Mouse (Mus musculus): ENCODE results near the gene Gas2l1.

The Gas2l1 gene

DNA sequence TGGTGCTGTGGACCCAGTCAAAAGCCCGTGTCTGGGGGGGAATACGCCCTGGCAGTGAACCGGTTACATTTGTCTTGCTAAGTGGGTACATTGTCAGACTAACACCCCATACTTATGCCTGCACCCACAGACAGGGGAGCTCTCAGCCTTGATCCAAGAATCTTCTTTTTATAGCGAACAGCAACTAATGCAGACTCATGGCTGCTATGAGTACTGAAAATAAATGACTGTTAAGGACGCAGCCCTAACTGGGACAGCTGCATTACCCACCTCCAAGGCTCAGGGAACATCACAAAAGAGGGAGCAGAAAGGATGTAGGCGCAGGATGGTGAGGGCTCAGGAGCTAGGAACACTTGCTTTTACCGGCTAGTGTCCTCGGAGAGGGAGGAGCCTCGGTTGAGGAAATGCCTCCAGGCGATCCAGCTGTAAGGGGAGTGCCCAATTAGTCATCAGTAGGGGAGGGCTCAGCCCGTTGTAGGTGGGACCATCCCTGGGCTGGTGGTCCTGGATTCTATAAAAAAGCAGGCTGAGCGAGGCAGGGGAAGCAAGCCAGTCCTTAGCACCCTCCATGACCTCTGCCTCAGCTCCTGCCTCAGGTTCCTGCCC, 18.7 kb downstream of the Gas2l1 start:
- no peak for DNase-seq (ENCODE audit: extremely low spot score, low read depth, low spot score)

DNA sequence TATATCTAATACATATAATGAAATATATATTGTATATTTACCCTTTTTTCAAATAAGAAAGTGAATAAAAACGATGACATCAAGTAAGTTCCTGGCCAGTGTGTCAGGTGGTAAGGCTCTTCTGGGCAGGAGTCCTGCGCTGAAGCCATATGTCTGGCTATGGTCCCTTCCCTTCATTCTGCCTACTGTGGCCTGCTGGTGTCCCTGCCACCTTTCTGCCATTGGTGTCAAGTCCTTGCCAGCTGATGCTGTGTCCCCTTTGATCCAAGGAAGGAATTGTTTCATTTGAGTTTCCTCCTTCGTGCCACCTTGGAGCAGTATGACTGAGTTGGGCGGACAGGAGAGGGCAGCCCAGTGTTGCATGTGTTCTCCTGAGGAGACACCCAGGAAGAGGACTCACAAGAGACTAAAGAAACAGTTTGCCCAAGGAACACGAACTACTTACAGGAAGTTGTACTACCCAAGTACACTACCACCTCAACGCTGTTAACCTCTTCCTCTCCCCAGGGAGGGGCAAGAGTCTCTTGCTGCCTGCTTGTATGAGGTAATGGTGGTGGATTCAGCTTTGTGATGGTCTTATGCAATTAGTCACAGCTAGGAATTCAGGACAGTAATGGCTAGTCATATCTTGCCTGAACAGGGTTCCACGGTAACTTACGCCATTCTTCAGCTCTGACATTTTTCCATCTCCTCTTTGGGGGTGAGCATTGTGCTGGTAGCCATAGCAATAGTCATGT, 22.3 kb downstream of the Gas2l1 start:
- DNase-seq (ENCODE audit: extremely low spot score, low read depth, low spot score): no peak

DNA sequence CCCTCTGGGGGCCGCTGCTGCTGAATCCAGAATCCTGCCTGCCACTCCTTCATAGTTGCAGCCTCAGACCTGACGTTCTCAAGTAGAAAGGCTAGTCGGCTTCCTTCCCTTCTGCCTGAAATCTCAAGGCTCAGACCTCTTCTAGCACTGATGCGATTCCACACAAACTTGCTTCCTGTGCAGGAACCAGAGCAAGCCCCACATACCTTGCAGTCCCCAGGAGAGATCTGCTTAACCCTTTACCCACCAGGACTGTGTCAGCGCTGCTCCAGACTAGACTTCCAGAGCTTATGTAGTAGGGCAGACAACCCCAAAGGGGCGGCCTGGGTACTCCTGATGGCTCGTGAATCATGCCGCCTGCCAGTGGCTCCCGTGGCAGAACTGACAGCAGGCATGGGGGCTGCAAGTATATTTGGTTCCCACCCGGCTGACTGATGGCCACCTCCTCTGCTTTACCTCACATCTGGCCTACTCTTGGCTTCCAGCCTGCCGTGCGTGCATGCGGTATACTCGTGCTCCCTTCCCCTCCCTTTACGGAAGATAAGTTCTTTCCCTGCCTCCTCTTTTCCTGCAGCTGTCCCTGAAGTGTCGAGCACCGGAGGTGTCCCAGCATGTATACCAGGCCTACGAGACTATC, 23.9 kb downstream of the Gas2l1 start:
- DNase-seq (ENCODE audit: extremely low spot score, low read depth, low spot score): no peak

DNA sequence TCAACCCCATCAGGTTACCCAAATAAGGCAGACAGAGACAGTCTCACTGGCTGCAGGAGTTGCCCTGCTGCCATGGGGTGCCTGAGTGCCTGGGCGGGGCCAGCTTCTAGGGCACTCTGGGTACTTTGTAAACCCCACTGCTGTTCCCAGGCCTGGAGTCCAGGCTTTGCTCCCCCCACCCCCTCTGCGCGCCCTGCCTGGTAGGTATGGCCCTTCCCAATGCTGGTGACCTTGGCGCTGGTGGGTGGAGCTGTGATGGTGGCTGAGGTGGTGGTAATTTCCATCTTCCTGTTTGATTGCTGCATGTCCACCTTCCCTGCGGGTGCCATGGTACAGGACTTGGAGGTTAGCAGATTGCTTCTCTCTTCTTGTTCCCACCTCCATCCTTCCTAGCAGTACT, 24.5 kb downstream of the Gas2l1 start:
- no peak for DNase-seq (ENCODE audit: extremely low spot score, low read depth, low spot score)

DNA sequence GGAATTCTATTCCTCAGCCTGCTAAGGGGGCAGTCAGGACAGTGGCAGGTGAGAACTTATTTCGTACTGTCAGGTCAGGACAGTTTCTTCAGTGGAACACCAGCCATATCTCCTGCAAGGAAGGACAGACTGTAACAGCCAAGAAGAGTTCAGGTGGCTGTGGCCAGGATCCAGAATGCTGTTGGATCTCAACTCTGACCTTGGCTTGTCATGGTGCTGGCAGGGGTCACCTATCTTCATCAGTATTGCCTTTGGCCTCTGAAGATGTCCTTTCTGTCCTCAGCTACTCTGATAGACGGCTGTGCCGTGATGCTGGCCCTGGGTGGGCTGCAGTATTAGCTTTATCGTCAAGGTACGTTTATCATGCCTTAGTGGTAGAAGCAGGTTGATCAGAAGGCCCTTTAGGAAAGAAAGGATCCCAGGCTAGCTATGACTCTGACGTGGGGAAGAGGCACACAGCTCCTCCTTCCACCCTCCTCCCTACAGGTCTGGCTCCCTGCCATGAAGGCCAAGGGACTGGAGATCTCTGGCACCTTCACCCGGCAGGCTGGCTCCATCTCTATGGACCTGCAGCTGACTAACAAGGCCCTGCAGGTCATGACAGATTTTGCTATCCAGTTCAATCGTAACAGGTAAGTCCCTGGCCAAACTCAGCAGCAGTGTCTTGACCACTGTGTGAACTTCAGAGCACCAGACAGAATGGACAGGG, 27.8 kb downstream of the Gas2l1 start:
- no peak for DNase-seq (ENCODE audit: extremely low spot score, low read depth, low spot score)

DNA sequence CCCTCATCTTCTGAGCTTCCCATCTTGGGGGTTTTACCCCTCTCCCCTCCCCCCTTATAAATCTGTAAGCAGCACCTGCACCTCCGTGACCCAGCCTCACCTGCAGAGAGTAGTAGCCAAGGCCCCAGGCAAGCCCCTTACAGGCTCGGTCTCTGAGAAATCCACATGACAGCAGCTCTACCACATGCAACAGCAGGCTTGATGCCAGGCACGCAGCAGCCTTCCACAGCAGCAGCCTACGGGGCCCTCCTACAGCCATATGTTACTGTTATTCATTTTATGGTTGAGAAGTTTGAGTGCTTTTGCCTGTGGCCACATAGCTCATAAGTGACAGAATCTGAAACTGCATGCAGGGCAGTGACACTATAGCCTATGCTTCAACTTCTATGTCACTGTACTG, 29.7 kb downstream of the Gas2l1 start:
- DNase-seq (ENCODE audit: extremely low spot score, low read depth, low spot score): no peak

DNA sequence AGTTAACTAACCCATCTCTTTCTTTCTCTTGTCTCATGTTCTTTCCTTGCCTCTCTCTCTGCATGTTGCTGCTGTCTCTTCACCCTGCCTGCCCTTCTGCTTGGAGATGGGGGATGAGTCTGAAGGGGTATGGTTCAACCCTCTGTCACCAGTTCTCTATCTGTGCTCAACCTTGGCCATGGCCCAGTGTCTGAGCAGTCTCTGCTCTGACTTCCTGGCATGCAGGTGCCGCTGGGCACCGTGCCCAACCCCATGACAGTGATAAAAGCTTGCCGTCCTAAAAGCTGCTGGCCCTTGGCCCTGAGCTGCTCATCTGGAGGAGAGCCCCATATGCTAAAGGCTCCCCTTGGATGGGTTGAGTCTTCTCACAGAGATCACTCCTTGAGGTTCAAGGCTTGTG, 32.0 kb downstream of the Gas2l1 start:
- DNase-seq (ENCODE audit: extremely low spot score, low read depth, low spot score): no peak

DNA sequence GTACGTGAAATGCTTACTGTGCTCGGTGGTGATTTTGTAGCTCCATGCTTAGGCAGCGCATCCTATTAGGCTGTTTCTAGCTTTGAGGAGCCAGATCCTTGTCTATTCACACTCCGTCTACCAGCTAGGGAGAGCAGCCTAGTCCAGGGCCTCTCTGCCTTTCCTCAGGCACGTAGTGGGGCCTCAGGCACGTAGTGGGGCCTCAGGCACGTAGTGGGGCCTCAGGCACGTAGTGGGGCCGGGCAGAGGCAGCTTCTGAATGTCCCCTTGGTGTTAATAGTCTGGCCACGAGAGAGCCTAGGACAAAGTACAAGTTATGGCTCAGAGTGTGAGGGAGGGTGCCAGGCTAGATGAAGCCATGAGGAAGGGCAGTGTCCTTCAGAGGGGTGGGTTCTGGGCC, 32.4 kb downstream of the Gas2l1 start:
- no peak for DNase-seq (ENCODE audit: extremely low spot score, low read depth, low spot score)

DNA sequence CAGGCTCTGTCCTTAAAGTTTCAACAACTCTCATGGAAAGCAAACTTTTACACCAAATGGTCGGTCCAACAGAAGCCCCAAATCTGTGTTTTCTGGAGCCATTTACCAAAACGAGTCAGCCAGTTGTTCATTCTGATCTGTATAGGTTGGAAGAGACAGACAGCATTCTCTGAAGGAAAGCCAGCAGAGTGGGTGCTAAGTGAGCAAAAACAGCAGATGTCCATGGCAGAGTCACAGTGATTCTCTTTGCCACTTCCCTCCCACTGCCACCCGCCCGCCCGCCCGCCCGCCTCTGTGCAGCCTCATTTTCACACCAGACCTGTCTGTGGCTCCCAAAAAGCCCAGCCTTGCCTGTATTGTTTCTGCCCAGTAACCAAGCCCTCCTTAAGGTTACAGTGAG, 36.9 kb downstream of the Gas2l1 start:
- DNase-seq (ENCODE audit: extremely low spot score, low read depth, low spot score): no peak

DNA sequence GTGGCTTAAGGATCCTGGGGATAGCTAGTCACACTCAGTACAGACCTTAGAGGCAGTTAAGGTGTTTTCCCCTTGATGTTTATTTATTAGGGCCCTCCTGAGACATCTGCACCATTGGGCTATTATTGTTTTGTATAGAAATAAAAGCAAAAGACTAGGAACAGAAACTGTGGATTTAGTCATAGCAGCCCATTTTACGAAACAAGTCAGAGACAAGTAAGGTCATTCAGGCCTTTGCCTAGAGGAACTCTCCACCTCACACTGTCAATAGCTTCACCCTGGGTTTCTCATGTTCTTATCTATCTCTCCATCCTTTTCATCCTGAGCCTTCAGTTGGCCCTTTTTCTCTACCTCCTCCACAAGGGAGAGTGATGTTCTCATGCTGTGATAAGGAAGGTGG, 40.0 kb downstream of the Gas2l1 start:
- no peak for DNase-seq (ENCODE audit: extremely low spot score, low read depth, low spot score)

DNA sequence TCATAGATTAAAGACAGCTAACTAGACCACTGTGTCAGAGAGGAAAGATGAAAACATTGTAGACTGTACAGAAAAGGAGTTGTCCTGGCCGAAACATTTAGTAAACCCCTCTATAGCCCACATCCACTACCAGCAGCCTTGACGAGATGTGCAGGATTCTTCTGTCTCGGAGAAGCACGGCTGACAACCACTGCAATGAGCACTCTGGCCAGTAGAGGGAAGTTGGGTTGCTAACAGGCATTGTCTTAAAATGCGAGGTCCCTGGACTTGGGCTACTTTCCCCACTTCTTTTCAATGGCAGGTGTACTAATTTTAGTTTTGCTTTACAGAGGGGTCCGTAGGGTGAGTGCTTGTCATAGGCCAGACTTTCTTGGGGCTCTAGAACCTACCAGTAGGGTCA, 47.6 kb downstream of the Gas2l1 start:
- no peak for DNase-seq (ENCODE audit: extremely low spot score, low read depth, low spot score)

DNA sequence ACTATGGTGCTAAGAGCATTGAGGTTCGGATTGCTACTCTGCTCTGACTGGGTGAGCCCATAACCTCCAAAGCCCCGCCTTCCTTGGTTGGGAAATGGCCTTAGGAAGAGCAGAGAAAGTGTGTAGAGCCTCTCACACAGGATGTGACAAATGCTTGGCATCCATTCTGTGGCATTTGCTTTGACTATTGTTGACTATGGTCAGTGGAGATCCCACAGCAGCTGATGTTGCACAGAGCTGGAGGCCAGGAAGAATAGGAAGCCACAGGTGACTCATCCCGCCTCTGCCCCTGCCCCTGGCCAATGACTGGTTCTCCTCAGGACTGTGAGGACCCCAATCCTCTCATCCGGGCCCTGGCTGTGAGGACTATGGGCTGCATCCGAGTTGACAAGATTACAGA, 48.8 kb downstream of the Gas2l1 start:
- no peak for DNase-seq (ENCODE audit: extremely low spot score, low read depth, low spot score)

DNA sequence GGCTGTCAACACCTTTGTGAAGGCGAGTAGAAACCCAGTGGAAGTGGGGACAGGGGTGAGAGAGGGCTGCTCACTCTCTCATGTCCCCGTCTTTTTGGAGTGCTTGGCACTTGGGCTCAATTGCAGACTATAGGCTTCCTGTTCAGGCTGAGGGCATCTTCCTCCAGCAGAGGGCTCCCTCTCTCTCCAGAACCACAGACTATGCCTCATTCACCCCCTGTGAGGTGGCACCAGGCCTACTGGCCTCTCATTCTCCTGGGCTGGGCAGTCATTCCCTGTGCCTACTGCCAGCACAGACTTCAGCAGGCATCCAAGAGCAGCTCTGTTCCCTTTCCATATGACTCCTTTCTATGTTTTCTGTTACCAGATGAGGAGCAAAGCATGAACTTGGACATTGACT, 49.4 kb downstream of the Gas2l1 start:
- DNase-seq (ENCODE audit: extremely low spot score, low read depth, low spot score): no peak

DNA sequence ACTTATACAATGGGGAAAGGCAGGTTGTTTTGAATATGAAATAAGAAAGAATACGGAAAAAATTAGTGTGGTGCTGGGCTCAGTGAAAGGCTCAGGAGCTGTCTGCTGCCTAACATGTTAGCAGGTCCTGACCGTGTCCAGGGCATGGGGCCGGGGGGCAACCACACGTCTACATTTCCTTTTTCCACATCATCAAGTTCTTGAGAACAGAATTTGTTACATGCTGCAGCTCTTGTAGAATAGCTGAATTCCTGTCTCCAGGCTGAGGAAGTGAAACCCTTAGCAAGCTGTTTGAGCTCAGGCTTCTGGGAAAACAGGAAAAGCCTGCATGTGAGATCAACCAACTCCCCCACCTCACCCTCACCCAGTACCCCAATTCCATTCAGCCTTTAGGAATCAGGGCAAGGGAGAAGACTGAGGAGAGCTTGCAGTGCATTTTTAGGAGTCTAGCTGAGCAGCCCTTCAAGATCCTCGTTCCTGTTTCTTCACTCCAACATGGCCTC, 52.9 kb downstream of the Gas2l1 start:
- DNase-seq (ENCODE audit: extremely low spot score, low read depth, low spot score): no peak

DNA sequence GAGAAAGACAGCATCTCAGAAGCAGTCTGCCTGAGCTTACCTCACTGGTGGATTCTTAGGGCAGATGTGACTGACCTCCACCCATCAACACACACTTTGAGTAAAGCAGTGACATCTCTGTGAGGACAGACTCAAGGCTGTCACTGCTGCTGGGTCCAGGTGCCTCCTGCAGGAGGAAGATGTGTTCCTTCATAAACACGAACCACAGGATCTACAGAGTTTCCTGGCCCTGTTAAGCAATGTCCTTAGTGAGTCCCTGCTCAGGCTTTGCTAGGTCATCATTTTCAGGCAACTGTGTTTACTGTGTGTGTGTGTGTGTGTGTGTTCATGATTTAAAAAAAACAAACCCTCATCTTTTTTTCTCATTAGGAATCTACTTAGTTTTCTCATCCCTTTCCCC, 53.6 kb downstream of the Gas2l1 start:
- no peak for DNase-seq (ENCODE audit: extremely low spot score, low read depth, low spot score)

DNA sequence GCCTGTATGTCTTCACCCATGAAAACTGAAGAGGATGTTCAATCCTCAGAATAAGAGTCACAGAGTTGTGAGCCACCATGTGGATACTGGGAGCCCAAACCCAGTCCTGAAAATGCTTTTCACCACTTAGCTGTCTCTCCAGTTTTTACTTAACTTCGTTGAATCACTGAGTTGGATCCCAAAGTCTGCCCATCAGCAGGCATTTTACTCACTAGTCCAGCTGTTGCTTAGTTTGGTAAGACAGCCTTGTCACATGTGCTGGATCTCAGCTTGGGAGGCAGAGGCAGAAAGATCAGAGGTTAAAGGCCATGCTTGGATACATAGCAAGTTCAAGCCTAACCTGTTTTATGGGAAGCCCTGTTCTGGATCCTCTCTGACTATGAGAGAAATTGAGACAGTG, 54.9 kb downstream of the Gas2l1 start:
- no peak for DNase-seq (ENCODE audit: extremely low spot score, low read depth, low spot score)

DNA sequence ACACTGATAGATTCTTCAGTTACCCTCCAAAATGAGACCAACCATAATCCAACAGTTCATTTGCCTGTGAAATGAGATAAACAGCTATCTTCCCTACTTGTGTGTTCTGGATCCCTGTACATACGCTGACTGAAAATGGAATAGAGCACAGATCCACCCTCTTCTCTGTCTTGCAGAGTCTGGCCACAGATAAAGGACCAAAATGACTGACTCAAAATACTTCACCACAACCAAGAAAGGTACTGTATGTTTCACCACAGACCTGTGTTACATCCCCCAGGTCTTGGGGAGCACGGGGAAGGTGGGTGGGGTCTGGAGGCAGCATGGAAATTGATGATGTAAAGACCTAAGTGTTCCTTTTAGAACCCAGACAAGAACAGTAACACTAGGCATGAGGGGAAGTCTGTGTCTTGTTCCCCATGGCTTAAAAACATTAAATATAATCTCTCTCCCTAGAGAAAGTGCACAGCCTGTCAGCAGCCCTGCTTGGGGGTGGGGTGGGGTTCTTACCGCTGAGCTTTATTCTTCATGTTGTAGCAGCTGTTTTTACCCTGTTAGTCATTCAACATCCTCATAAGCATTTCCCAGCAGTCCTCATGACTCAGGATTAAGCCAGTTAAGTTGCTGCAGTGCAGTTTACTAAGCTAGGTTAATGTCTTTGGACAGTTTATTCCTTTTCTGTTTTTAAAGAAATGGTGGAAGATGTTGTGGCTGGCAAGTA, 55.6 kb downstream of the Gas2l1 start:
- DNase-seq (ENCODE audit: extremely low spot score, low read depth, low spot score): no peak

DNA sequence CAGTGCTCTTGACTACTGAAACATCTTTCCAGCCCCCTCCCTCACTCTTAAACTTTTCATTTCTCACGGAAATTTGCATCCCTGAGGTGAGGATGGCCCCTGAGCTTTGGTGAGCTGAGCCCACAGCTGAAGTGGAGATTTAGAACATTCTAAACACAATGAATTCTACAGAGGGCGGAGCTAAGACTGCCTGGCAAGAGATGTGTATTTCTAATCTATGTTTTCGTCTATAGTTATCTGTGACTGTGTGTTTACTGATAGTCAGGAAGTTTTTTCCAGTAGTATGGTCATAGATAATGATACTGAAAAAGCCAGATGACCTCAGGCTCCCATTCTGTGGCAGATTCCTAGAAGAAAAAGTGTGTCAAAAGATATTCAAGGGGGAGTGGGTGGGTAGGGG, 56.3 kb downstream of the Gas2l1 start:
- no peak for DNase-seq (ENCODE audit: extremely low spot score, low read depth, low spot score)

DNA sequence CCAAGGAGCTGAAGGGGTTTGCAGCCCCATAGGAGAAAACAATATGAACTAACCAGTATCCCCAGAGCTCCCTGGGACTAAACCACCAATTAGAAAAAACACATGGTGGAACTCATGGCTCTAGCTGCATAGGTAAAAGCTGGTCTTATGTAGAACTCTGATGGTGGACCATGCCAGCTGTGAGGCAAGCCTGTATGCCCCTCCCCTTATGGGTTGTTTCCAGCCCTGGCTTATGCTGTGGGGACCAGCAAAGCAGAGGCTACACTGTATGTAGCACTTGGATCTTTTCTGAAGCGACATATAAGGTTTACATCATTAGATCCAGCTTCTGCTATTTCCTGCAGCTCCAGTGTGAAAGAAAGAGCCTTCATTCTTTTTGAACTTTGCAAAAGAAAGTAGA, 57.9 kb downstream of the Gas2l1 start:
- DNase-seq (ENCODE audit: extremely low spot score, low read depth, low spot score): no peak

DNA sequence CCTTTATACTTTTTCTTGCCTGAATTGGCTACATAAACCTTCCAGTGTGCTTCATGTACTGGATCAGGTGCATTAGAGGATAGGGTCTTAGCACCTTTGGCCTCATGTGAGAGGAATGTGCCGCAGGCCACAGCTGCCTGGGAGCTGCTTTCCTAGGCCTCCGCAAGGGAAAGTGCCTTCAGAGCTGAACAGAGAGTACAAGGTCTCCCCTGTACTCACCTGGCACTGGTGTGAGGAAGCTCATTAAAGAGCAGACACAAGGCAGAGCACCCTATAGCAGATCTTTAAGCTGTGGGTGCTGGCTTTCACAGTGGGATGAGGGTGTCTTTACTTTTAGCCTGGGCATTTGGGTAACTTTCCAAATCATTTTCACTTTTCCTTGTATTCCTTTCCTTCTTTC, 59.6 kb downstream of the Gas2l1 start:
- DNase-seq (ENCODE audit: extremely low spot score, low read depth, low spot score): no peak

All from hindlimb bud, embryonic 11.5 days (tissue).